Mouse (Mus musculus) liver, embryonic 15.5 days (tissue): Measurements from ENCODE around the gene Gabbr2. TPM values are rescaled to one million over a fixed set of nuclear protein-coding genes. Genes with fewer than 3 reads are reported as not detected.

Source experiments
- ATAC-seq: fragments of 200-750 bp; cut with Nextera tagmentation; 2 replicates; pipeline ENCODE4 v1.8.0; 2017; ENCODE audit warnings: moderate number of reproducible peaks, mild to moderate bottlenecking, moderate library complexity; ENCODE audit not compliant: insufficient read depth
- H3K27ac ChIP-seq: fragments of 300-500 bp; sonication (generic); replicated peaks from 2 replicates; pipeline ENCODE4 v1.5.1; 2015; ENCODE audit warnings: mild to moderate bottlenecking, inconsistent platforms
- H3K27me3 ChIP-seq: fragments of 300-500 bp; sonication (generic); 2 replicates; pipeline ENCODE4 v1.6.1; 2015; ENCODE audit warnings: mild to moderate bottlenecking, inconsistent platforms
- H3K36me3 ChIP-seq: fragments of 300-500 bp; sonication (generic); replicated peaks from 2 replicates; pipeline ENCODE4 v1.6.1; 2015; ENCODE audit warnings: moderate library complexity, mild to moderate bottlenecking, inconsistent platforms
- H3K4me1 ChIP-seq: fragments of 300-500 bp; sonication (generic); replicated peaks from 2 replicates; pipeline ENCODE4 v1.6.1; 2015; ENCODE audit warnings: inconsistent platforms
- H3K4me2 ChIP-seq: fragments of 300-500 bp; sonication (generic); 2 replicates; pipeline ENCODE4 v1.6.1; 2015; ENCODE audit warnings: moderate library complexity, mild to moderate bottlenecking, inconsistent platforms
- H3K4me3 ChIP-seq: fragments of 300-500 bp; sonication (generic); replicated peaks from 2 replicates; pipeline ENCODE4 v1.5.1; 2015; ENCODE audit warnings: mild to moderate bottlenecking, inconsistent platforms
- H3K9ac ChIP-seq: fragments of 300-500 bp; sonication (generic); 2 replicates; pipeline ENCODE4 v1.6.1; 2015; ENCODE audit warnings: moderate library complexity, mild to moderate bottlenecking, inconsistent platforms
- H3K9me3 ChIP-seq: fragments of 300-500 bp; sonication (generic); replicated peaks from 2 replicates; pipeline ENCODE4 v1.6.1; 2016; ENCODE audit warnings: inconsistent platforms
- WGBS: fragments of 180-500 bp; shearing (Covaris S2); methylation state at CpG from one replicate; pipeline ENCODE4 v1.1.7; 2015; ENCODE audit warnings: mixed read lengths; ENCODE audit not compliant: insufficient replicate concordance; 5-methylcytosine and 5-hydroxymethylcytosine counted together
- polyA plus RNA-seq: library from polyadenylated mRNA; unstranded; fragments of >200 nt; fragmentation: Nextera tagmentation; extraction: Ambion mirVana; gene quantifications from 2 replicates; pipeline ENCODE4 v1.2.1, GENCODE M21; 2015

Gene Gabbr2
- polyA plus RNA-seq, 1 experiment from 2014 or later: 0.02 TPM

DNA sequence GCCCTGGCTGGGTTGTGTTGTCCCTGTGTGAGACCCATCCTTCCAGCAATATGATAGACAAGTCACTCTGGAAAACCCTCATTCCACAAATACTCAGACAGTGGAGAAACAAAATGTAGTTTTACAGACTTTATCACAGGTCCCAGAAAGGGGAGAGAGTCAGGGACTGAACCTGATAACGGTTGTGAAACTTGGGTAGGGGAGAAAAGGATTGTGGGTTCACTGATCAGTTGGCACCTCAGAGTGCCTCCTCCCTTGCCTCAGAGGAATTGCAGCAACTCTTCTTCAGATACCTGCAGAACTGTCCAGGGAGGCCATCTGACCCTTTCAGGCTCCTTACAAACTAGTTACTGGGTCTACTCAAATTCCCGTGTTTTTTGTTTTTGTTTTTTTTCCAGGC lies 359.2 kb downstream of the Gabbr2 start:
- no peaks in the 10 kb centered on the region for H3K9me3 ChIP-seq
- H3K27ac ChIP-seq: no peak overlapping the region
- WGBS: 21% methylated on average over 2 of the region's 2 CpGs
- H3K27me3 ChIP-seq: no peaks in the 10 kb centered on the region
- no peak overlapping the region for H3K4me2 ChIP-seq
- H3K36me3 ChIP-seq: no peaks in the 10 kb centered on the region
- no peak for ATAC-seq
- H3K4me1 ChIP-seq: peaks cover 52% of the 10 kb centered on the region
- H3K4me3 ChIP-seq: no peak overlapping the region
- no peak overlapping the region for H3K9ac ChIP-seq

DNA sequence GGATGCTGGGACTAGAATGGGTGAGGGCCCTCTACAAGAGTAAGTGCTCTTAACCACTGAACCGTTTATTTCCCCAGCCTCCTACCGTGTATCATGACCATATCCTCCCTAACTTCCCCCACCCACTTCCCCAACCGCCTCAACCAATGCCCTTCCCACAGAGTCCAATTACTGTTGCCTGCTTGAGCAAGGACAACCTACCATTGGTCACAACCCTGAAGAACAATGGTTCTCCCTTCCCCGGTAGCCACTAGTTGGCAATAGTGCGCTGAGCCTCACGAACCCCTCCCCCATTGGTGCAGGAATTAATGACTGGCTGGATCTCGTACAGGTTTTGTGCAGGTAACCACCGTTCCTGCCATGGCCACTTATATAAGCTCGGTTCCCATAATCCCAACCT lies 361.3 kb downstream of the Gabbr2 start:
- Histone ChIP-seq H3K27me3 (no peaks in the 10 kb centered on the region), H3K4me2 (no peak overlapping the region), H3K4me1 (peaks cover 48% of the 10 kb centered on the region), H3K4me3 (no peak overlapping the region), H3K27ac (no peak overlapping the region), H3K9me3 (no peaks in the 10 kb centered on the region), H3K9ac (no peak overlapping the region), H3K36me3 (no peaks in the 10 kb centered on the region)
- 23% methylated on average over 9 of the region's 9 CpGs for WGBS
- ATAC-seq: 0 out of 2 replicates have a peak, but pooled peaks have one; percentile 56

DNA sequence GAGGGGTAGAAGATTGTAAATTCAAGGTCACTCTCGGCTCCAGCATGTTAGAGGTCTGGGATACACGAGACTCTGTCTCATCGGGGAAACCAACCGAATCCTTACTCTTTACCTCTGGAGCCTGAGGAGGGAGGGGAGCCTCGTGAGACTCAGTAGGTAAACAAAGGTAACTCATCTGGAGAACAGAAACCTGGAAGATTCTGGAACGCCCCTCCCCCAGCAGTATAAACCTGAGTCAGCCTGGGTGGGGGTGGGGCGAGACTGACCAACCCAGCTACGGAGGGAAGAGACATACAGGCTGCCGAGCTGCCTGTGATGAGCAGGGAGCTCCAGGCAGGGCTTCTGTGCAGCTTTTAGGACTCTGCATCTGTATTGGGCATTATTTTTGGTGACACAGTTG lies 362.8 kb downstream of the Gabbr2 start:
- 47% methylated on average over 9 of the region's 9 CpGs for WGBS
- no peaks in the 10 kb centered on the region for H3K27me3 ChIP-seq
- no peak overlapping the region for H3K27ac ChIP-seq
- no peak overlapping the region for H3K4me3 ChIP-seq
- H3K9me3 ChIP-seq: no peaks in the 10 kb centered on the region
- H3K4me2 ChIP-seq: no peak overlapping the region
- H3K4me1 ChIP-seq: peaks cover 44% of the 10 kb centered on the region
- no peaks in the 10 kb centered on the region for H3K36me3 ChIP-seq
- no peak overlapping the region for H3K9ac ChIP-seq
- ATAC-seq: no peak

DNA sequence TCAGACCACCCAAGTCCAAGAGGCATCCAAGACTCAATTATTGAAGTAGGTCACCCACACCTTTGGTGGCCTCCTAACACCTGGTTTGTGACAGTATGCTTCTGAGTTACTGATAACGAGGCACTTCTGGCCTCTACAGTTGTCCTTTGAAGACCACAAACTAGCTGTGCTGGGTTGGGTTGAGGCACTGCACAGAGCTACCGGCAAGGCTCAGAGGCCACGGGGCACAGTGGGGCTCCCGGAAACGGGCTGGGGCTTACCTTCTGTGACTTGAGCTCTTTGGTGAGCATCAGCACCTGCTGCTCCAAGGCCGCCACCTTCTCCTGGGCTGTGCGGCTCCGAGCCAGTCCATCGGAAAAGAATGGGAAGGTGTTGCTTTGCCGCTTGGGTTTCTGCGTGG lies 363.6 kb downstream of the Gabbr2 start:
- H3K9me3 ChIP-seq: no peaks in the 10 kb centered on the region
- no peaks in the 10 kb centered on the region for H3K36me3 ChIP-seq
- no peaks in the 10 kb centered on the region for H3K27me3 ChIP-seq
- ATAC-seq: no peak
- H3K9ac ChIP-seq: no peak overlapping the region
- WGBS: 66% methylated on average over 11 of the region's 11 CpGs
- no peak overlapping the region for H3K27ac ChIP-seq
- no peak overlapping the region for H3K4me3 ChIP-seq
- H3K4me2 ChIP-seq: no peak overlapping the region
- peaks cover 44% of the 10 kb centered on the region for H3K4me1 ChIP-seq

DNA sequence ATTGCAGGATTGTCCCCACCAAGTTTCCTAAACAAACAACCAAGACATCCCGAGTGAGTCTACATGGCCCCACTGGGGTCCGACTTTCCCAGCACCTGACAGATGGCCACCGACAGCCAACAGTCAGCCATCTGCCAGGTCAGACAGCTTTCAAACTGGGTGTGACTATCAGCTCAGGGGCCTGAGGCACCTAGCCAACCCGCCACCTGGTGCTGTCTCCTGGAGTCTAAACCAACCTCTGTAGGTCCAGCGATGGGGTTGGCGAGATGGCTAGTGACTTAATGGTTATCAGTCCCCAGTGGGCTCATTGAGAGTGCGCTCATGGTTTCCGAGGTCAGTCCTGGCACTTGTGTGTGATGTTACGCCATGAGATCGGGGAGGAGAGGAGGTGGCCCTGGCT lies 366.6 kb downstream of the Gabbr2 start:
- Histone ChIP-seq H3K36me3 (no peaks in the 10 kb centered on the region), H3K27ac (no peak overlapping the region), H3K4me1 (peaks cover 29% of the 10 kb centered on the region), H3K4me2 (no peak overlapping the region), H3K9me3 (no peaks in the 10 kb centered on the region), H3K4me3 (no peak overlapping the region), H3K27me3 (no peaks in the 10 kb centered on the region), H3K9ac (no peak overlapping the region)
- WGBS: 69% methylated on average over 10 of the region's 10 CpGs
- ATAC-seq: no peak

DNA sequence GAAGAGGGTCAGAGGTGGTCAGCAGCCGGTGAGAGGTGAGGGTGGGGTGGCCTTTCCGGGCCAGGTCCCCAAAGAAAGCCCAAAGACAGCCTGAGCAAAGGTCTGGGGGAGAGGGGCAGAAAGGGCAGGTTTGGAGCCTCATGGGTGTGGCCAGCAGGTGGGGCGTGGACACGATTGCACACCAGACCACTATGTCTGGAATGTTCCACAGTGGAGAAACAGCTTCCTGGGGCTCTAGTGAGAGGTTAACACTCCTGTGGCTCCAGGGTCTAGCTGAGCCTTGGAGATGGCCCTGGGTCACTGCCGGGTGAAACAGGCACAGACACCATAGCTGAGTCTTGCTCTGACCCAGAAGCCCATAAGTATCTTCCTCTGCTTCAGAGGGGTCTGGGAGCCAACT lies 368.7 kb downstream of the Gabbr2 start:
- Histone ChIP-seq H3K9me3 (no peaks in the 10 kb centered on the region), H3K4me2 (no peak overlapping the region), H3K27me3 (no peaks in the 10 kb centered on the region), H3K36me3 (no peaks in the 10 kb centered on the region), H3K27ac (no peak overlapping the region), H3K4me1 (peaks cover 31% of the 10 kb centered on the region), H3K9ac (no peak overlapping the region), H3K4me3 (no peak overlapping the region)
- 56% methylated on average over 5 of the region's 5 CpGs for WGBS
- ATAC-seq: no peak

DNA sequence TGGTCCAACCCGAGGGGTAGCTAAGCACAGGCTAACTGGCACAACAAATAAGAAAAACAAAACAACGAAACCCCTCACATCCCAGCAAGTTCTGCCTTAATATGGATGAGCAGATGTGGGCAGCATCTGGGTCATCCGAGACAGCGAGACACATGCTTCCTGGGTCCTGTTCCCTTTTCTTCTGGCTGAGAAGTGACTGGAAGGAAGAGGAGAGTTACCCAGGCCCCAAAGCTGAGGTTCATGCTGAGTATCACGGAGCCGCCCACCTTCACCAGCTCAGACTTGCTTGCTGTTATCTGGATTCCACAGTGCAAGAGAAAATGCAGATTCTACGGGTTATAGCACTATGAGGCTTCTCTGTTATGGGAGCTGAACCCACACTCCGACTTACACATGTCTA lies 370.7 kb downstream of the Gabbr2 start:
- Histone ChIP-seq H3K9ac (no peak overlapping the region), H3K4me2 (peak overlapping the region; percentile 54; the same call in 1 of the 2 replicates), H3K4me1 (peaks cover 23% of the 10 kb centered on the region), H3K36me3 (no peaks in the 10 kb centered on the region), H3K9me3 (no peaks in the 10 kb centered on the region), H3K4me3 (no peak overlapping the region), H3K27me3 (no peaks in the 10 kb centered on the region), H3K27ac (no peak overlapping the region)
- no peak for ATAC-seq
- WGBS: 33% methylated on average over 8 of the region's 8 CpGs

DNA sequence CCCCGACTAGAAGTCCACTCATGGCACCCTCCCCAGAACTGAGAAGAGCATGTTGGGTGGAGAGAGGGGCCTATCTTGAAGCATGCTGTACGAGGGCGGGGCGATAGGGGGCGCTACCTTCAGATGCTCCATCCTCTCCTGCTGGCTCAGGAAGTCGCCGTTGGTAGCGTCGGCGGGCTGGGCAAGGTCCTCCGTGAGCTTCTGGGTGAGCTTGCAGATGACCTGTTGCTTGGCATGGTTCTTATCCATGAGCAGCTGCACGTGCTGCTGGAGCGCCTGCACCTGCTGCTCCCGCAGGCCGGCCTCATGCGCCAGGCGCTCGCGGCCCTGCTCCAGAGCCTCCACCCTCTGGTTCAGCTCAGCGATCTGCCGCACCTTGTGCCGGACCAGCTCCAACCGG lies 371.3 kb downstream of the Gabbr2 start:
- peaks cover 23% of the 10 kb centered on the region for H3K4me1 ChIP-seq
- ATAC-seq: peak; percentile 53; the same call in 1 of the 2 replicates
- peak overlapping the region; percentile 54 for H3K4me2 ChIP-seq
- no peak overlapping the region for H3K9ac ChIP-seq
- H3K4me3 ChIP-seq: peak overlapping the region; percentile 29
- H3K36me3 ChIP-seq: no peaks in the 10 kb centered on the region
- H3K27me3 ChIP-seq: no peaks in the 10 kb centered on the region; the same call in 1 of the 2 replicates
- 15% methylated on average over 23 of the region's 23 CpGs for WGBS
- no peaks in the 10 kb centered on the region for H3K9me3 ChIP-seq
- no peak overlapping the region for H3K27ac ChIP-seq

DNA sequence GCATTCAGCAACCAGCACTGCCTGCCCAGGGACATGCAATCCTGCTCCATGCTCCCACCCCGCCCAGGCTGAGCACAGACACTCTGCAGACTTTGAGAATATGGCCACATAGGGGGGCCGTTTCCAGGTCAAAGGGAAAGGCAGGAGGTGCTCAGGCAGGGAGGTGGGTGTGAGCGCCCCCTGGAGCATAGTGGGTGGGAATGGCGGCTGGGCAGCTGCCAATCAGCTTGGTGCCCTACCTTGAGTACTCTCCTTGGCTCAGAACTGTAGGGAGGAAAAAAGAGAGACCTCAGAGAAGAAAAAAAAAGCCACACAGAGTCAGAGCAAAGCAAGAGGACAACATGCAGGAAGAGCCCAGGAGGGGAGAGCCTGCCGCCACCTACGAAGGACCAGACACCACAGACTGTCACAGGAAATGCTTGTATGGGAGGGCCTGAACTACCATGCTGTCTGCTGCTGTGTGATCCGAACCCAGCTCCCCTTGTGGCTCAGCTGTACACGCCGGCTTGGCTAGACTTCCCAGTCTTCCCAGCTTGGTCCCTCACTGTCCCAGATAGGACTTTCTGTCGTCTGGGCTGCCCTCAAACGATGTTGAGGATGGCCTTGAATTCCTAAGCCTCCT lies 373.4 kb downstream of the Gabbr2 start:
- Histone ChIP-seq H3K4me3 (no peak overlapping the region), H3K4me1 (peaks cover 23% of the 10 kb centered on the region), H3K36me3 (no peaks in the 10 kb centered on the region), H3K9me3 (no peaks in the 10 kb centered on the region), H3K27me3 (peaks cover 11% of the 10 kb centered on the region; the same call in 1 of the 2 replicates), H3K9ac (no peak overlapping the region), H3K27ac (no peak overlapping the region), H3K4me2 (no peak overlapping the region)
- 38% methylated on average over 11 of the region's 11 CpGs for WGBS
- ATAC-seq: no peak

DNA sequence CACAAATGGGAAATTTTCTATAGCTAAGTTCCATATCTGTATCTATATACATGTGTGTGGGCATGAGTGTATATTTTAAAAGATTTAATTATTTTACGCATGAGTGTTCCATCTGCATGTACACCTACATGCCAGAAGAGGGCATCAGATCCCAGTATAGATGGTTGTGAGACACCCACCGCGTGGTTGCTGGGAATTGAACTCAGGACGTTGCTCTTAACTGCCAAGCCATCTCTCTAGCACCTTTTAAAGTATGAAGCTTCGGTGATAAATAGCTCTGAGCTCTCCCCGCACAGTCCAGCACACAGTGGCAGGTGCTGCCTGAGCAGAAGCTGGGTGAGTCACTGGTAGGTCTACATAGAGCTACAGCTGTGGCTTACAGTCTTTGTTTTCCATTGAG lies 374.3 kb downstream of the Gabbr2 start:
- Histone ChIP-seq H3K27me3 (peaks cover 11% of the 10 kb centered on the region; the same call in 1 of the 2 replicates), H3K4me2 (no peak overlapping the region), H3K4me1 (peaks cover 23% of the 10 kb centered on the region), H3K9ac (no peak overlapping the region), H3K36me3 (no peaks in the 10 kb centered on the region), H3K27ac (no peak overlapping the region), H3K4me3 (no peak overlapping the region), H3K9me3 (no peaks in the 10 kb centered on the region)
- WGBS: 53% methylated on average over 6 of the region's 6 CpGs
- ATAC-seq: no peak

DNA sequence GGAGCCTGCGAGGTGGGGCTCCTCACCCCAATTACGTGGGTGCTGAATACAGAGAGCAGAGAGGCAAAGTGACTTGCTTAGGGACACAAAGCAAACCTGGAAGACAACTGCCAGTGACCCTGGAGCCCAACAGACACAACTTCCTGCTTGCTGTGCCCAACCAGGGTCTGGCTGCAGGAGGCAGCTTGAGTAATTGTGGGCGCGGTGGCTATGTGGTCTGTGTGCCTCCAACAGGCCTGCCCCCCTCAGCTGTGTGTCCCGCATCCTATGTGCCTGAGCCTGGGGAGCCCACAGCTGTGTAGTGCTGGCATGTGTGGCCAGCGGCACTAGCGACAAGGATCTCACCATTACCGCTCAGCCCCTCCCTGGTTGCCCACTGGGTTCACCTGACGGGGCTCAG lies 377.0 kb downstream of the Gabbr2 start:
- ATAC-seq: no peak
- H3K4me2 ChIP-seq: peak overlapping the region; percentile 37
- 26% methylated on average over 9 of the region's 9 CpGs for WGBS
- H3K36me3 ChIP-seq: no peaks in the 10 kb centered on the region
- H3K4me1 ChIP-seq: peaks cover 8% of the 10 kb centered on the region
- no peak overlapping the region for H3K27ac ChIP-seq
- H3K27me3 ChIP-seq: peaks cover 11% of the 10 kb centered on the region; the same call in 1 of the 2 replicates
- H3K4me3 ChIP-seq: 0 out of 2 replicates have a peak overlapping the region, but pooled peaks have one; percentile 8
- no peaks in the 10 kb centered on the region for H3K9me3 ChIP-seq
- no peak overlapping the region for H3K9ac ChIP-seq

DNA sequence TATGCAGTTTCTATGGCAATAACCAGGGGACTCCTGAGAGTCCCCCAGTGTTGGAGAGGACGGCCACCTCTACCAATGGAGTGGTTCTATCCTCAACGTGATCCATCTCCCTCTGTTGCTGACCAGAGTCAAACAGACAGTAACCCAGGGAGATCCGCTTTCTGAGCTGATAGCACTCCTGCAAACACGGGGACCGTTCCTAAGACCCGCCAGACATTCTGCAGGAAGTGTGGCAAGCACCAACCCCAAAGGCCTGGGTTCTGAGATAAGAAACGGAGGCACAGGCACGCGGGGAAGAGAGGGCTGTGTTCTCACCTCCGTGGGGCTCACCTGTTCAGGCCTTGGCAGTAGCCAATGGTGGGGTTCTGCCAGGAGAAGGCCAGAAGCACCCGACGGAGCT lies 378.1 kb downstream of the Gabbr2 start:
- H3K27ac ChIP-seq: no peak overlapping the region
- peak overlapping the region; percentile 37; the same call in 1 of the 2 replicates for H3K4me2 ChIP-seq
- peaks cover 11% of the 10 kb centered on the region; the same call in 1 of the 2 replicates for H3K27me3 ChIP-seq
- no peak overlapping the region for H3K4me3 ChIP-seq
- no peak for ATAC-seq
- H3K9ac ChIP-seq: no peak overlapping the region
- H3K9me3 ChIP-seq: no peaks in the 10 kb centered on the region
- 12% methylated on average over 12 of the region's 12 CpGs for WGBS
- H3K36me3 ChIP-seq: no peaks in the 10 kb centered on the region
- peaks cover 6% of the 10 kb centered on the region; the same call in 1 of the 2 replicates for H3K4me1 ChIP-seq
